Mouse (Mus musculus) right cerebral cortex, adult 18-20 months (tissue): ENCODE results near the gene Nfia.

Experiments used
- DNase-seq: peaks from one replicate; pipeline ENCODE4 v3.0.0; 2022; ENCODE audit warnings: mixed read lengths

Gene Nfia

DNA sequence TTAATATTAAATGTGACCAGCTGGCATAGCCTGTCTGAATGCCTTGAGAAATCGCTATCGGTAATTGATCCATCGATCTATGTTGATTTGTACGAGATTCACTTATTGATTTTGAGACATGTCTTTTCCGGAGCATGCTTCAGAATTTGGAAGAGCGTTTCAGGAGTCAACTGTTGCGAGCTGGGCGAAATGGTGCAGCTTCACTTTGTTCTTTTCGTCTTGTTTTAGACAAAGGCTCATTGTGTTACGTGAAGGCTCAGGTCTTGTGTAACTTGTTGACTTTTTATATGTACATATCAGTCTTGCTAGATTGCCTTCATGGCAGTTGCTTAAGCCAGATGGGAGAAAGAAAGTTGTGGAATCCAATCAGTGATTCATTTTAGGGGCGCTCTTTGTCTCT, 11.7 kb downstream of the Nfia start:
- no peak for DNase-seq

- no peak for DNase-seq
Measured at GRCm38 (mm10) chr4:97785547-97786271, 13.2 kb downstream of the Nfia start.

- DNase-seq, result no peak
Measured at GRCm38 (mm10) chr4:97786571-97786970, 14.0 kb downstream of the Nfia start.

GRCm38 (mm10) chr4:97787515-97787914, 15.0 kb downstream of the Nfia start:
- no peak for DNase-seq

- no peak for DNase-seq
Measured at GRCm38 (mm10) chr4:97788537-97788936, 16.0 kb downstream of the Nfia start.

- DNase-seq, result no peak
Measured at GRCm38 (mm10) chr4:97793931-97794330, 21.4 kb downstream of the Nfia start.

- DNase-seq, result no peak
Measured at GRCm38 (mm10) chr4:97794865-97795264, 22.3 kb downstream of the Nfia start.

DNA sequence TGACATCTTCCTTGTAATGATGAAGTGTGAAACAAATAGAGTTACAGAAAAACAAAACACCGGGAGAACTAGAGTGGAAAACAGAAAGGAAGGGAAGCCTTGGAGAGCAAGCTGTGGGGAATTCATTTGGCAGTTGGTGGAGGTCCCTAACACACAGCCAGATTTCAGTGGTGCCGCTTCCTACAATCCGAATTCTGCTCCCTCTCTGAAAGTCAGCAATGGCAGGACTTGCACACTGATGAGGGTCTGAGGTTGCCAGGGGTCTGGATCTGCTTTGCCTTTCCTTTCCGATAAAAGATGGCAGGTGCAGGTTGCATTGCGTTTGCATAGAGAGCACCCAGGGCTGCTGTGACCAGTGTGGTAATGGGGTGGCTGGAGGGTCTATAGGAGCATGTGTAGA, 23.4 kb downstream of the Nfia start:
- DNase-seq, result no peak

DNA sequence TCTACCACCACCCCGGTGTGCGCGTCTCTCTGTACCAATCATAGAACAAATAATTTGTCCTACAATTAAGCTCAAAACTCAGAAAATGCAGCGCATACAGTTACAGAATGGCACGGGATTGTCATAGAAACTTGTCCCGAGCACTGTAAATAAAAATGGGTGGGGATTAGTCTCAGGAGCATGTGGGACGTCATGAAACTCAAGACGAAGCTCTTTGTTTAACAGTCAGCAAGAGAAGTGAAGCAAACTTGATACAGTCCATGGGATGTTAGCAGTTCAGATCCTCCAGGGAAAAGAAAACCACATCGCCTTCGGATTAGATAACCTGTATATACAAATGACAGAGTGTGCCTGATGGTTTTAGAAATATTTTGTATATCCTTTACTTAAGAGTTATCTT, 24.0 kb downstream of the Nfia start:
- no peak for DNase-seq

DNA sequence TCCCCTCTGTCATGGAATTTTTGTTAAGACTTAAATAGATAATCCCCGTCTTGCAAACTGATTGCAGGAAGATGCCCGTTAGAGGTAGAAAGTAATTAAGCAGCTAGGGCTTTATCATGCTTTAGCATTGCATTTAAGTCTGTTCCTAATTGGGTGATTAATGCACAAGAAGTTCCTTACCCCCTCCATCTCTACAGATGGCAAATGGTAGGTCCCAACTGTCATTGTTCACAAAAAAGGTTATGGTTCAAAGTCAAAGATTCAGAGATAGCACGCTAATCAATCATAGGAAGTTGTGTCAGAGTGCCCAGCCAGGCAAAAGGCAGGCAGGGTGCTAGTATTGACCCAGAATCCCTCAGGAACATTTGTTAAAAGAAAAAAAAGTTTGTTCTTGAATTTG, 31.3 kb downstream of the Nfia start:
- DNase-seq, result no peak

DNA sequence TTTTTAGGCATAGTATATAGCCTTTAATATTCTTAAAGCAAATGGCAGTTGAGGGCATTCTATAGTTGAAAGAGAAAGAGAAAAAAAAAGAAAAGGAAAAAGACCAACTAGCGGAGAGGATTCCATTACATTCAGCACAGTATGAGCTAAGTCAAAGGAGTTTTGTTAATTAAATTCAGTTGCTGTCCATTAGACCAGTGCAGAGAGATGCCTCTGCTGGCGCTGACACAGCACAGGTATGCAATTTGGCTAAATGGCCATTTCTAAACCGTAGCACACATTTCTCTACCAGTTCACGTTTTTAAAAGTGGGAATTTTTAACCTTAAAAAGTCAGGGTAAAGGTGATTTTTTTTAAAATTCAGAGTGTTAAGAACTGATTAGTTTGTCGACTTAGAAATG, 32.1 kb downstream of the Nfia start:
- no peak for DNase-seq

GRCm38 (mm10) chr4:97805255-97805654, 32.7 kb downstream of the Nfia start:
- no peak for DNase-seq

DNA sequence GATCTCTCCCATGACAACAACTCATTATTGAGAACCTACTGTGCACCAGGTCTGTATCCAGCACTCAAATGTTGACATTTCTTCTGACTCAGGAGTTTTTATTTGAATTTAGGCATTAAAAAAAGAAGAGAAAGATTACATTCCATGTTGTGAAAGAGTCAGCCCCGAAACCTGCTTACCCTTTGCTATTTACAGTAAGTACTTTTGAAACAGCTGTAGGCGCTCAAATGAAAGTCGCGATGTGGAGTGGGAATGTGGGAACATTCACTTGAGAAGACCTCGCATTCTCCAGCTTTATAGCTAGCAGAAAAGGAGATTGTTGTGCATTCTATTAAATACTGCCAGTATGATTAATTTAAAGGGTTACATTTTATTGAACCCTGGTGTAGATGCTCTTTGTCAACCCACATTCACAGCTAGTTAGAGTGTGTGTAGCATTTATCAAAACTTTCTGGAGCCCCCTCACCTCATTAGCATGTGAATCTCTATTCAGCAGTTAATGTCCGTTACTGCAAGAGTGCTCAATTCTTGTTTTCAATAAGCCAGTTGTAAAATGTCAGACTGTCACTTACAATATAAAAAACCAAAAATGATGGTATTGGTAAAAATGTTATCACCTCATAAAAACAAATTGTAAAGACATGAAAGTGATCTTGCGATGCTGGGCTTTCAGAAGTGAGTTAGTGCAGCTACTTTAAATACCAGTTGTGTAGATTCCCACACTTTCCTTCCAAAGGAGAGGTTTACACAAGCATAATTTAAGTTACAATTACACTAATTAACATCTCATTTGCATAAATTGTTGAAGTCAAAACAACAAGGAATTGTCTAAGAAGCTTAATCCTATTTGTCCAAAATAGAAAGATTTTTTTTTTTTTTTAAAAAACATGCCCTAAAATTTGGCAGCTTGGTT, 33.6 kb downstream of the Nfia start:
- no peak for DNase-seq

GRCm38 (mm10) chr4:97806924-97807323, 34.4 kb downstream of the Nfia start:
- DNase-seq, result no peak

- no peak for DNase-seq
Measured at GRCm38 (mm10) chr4:97808885-97809284, 36.4 kb downstream of the Nfia start.

- no peak for DNase-seq
Measured at GRCm38 (mm10) chr4:97809582-97810295, 37.2 kb downstream of the Nfia start.

GRCm38 (mm10) chr4:97810348-97810939, 37.9 kb downstream of the Nfia start:
- no peak for DNase-seq

DNA sequence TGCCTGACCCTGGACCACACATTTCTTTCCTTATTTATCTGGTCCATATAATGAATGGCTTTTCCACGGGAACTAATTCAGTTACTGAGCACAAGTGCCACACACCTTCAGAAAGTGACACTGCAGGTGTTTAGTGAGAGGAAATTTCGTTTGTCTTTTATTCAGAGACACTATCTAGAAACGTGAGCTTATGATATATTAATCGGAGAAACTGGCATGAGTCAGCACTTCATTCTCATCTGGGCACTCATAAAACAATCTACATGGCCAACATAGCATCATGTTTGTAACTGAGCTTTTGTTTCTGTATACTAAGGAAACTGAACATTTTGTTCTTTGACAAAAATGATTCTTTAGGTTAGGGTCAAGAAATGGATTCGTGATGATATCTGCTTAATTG, 40.5 kb downstream of the Nfia start:
- no peak for DNase-seq

DNA sequence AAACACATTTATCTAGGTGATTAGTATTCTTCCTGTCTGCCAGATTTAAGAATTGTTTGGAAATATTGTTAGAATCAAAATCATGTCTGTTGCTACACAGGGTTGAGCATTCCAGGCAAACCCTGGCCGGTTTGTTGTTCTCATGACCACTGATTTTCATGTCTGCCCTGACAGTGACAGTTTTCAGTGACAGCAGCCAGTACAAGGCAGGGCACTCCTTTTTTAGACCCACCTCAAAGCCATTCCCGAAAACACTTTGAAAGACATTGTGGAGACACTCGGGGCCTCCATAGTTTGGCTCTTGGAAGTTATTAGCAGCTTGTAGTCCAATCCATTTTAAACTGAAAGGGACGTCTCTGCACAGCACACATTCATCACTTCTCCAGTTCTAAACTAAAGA, 41.5 kb downstream of the Nfia start:
- no peak for DNase-seq

DNA sequence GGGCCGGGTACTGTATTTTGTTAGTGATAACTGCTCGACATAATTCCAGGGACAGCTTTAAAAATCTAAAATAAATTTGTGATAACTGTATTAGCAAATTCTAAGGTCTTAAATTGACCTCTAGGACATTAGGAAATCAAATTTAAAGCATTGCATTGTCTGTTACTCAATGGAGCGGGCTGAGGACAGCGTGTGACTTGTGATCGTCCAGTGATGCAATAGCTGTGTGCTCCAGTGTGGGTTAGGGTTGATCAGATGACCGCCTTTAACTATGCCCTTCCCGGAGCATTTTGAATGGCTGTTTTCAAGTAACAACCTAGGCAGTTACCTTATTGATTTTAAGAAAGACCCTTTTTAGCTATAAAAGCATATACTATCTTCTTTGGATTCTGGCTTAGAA, 42.0 kb downstream of the Nfia start:
- DNase-seq, result no peak

DNA sequence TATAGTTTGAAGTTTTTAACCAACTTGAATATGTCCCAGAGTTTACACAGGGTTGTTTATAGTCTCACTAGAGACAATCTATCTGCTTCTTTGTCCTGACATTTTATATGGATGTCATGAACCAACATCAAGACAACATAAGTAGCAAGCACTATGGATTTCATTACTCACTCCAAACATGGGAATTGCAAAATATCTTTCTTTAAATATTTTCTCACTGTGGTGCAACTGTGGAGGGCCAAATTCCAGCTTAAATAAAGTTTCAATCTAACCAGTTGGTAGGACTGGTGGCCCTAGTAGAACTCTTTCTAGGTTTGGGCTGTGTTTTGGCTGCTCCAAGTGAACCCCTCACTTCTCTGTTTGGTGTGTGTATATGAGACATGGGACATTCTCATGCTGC, 43.5 kb downstream of the Nfia start:
- DNase-seq, result no peak

DNA sequence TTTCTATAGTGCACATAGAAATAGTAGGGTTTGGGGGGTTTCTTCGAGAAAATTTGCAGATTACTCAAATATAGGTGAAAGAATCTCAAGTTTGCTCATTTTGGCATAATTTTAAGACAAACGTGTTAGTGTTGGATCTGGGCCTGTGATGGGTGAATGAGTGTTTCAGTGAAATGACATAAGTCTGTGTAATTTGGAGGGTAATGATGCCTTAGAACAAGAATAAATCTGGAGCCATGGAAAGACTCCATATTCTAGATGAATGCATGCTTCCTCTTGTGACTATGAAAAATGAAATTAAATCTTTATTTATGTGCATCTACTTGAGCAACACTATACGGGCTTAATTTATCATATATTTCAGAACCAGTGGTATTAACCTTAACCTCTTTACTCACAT, 44.2 kb downstream of the Nfia start:
- DNase-seq, result no peak

- DNase-seq, result no peak
Measured at GRCm38 (mm10) chr4:97817741-97818140, 45.2 kb downstream of the Nfia start.
